Mouse (Mus musculus) adrenal gland, adult 2 months (tissue): ENCODE results near the gene Kras. TPM values are rescaled to one million over a fixed set of nuclear protein-coding genes. Genes with fewer than 3 reads are reported as not detected.

ENCODE experiments used
- DNase-seq: peaks from one replicate; pipeline ENCODE4 v3.0.0; 2021
- polyA plus RNA-seq: library from polyadenylated mRNA; depleted of rRNA; stranded (reverse); fragments of >200 nt; gene quantifications from 2 replicates; pipeline ENCODE4 v1.2.3, GENCODE M21; 2012; rRNA removed
- total RNA-seq, 2 experiments: library from RNA; stranded (reverse); gene quantifications; 2 replicates each; pipeline ENCODE4 v1.2.3; 2021

Gene Kras
- total and polyA plus RNA-seq, 3 experiments, result 3.2 to 46.6 (median 32.3) TPM

DNA sequence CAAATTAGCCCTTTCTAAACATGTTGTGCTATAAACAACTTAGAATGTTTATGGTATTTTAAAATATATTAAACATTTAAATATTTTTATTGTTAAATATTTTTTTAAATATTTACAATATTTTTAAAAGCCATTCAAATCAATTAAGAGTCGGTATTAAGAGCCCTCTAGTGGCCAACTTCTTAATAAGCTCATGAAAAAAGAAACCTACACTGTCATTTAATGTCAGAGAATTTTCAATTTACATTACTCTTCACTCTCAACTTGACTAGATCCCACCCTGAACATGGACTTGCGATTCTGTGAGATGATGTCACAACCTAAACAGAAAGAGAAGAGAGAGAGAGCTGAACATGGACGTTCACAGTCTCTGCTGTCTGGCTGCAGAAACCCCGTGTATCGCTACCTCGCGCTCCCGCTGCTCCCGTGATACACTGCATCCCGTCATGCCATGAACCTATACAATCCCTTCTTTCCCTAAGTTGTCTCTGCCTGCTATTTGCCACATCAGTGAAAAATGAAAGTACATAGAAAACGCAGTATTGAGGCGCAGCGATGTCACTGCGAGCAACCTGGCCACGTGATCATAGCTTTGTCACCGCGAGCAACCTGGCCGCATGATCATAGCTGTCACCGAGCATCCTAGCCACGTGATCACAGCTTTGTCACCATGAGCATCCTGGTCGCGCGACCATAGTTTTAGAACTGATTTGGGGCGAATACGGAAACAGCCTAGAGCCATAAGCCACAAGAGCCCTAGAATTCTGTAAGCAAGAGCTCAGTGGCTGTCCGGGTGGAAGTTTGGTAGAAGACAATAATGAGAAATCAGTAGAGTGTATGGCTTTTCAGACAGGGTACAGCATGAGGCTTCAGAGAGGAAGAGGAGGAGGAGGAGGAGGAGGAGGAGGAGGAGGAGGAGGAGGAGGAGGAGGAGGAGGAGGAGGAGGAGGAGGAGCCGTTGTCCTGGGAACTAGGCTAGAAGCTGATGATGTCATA, 62.6 kb downstream of the Kras start:
- no peak for DNase-seq

DNA sequence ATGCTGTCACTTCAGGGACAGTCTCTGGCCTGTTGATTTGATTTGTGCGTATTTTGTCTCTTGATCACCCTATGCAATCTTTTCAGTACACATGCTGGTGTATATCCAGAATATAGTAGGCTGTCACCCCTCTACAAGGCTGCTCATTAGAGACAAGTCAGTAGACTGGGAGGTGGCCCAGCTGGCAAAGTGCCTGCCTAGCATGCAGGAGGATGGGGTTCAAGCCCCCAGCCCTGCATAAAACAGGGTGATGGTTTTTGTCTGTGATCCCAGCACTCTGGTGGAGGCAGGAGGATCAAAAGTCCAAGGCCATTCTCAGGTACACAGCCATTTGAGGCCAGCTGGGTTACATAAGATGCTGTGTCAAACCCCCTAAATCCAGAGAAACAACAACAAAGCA, 63.9 kb downstream of the Kras start:
- DNase-seq, result no peak

DNA sequence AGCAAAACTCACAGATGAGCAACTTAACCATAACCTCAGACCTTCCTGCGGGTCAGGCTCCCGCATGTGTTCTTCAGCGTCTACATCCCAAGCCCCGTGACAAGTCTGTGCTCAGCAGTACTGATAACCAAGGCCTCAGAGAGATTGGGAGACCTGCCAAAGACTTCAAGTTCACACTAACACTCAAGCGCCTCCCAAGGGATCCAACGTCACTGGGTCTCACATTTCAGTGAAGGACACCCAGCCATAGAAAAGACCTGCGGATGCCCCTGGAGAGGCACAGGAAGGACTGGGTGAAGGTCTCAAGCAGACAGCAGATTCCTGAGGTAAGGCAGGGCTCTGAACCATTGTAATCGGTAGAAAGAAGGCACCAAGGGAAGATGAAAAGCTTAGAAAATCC, 68.0 kb downstream of the Kras start:
- peak; percentile 80 for DNase-seq

DNA sequence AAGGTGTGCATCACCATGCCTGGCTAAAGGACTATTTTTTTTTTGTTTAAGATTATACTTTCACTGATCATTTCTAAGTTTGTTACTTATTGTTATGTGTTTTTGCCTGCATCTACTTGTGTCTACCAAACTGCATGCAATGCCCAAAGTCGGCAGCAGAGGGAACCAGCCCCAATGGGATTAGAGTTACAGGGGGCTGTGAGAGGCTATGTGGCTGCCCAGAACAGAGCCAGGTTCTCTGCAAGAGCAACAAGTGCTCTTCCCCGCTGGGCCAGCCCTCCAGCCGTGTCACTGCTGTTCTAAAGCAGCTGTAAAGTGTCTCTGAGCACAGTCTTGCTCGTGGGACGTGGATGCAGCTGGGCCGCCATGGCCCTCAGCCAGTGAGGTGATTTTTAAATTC, 70.4 kb downstream of the Kras start:
- DNase-seq, result peak; percentile 37

DNA sequence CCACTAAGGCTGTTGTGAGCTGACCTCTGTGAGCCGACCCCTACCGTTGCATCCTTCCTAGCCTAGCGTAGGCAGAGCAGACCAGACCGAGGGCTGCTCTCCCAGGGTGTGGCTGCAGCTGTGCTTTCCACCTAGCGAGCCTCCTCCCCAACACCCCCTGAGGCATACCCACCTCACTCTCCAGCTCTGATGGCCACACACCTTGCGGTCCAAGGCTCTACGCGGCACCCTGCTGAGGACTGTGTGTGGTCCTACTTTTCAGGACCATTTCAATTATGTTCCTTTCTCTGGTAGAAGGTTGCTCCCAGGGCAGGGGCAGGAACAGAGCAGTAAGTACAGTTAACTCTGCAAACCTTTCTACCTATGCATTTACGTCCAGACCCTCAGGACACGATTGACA, 73.6 kb downstream of the Kras start:
- DNase-seq, result no peak

DNA sequence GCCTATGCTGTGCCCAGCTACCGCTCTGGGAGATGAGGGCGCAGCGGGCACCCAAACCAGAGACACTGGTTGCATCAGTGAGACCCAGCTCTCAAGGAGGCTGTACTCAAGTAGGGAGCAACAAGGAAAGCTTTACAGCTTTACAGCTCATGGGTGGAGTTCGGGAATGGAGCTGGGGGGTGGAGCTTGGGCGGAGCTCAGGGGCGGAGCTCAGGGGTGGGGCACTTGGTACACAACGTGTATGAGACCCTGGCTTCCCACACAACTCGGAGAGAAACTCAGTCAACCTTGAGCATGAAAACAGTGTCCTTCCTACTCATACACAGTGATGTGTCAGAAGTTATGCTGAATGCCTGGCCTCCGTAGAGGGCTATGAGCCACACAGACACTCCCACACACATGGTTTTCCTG, 74.5 kb downstream of the Kras start:
- DNase-seq, result peak; percentile 83

DNA sequence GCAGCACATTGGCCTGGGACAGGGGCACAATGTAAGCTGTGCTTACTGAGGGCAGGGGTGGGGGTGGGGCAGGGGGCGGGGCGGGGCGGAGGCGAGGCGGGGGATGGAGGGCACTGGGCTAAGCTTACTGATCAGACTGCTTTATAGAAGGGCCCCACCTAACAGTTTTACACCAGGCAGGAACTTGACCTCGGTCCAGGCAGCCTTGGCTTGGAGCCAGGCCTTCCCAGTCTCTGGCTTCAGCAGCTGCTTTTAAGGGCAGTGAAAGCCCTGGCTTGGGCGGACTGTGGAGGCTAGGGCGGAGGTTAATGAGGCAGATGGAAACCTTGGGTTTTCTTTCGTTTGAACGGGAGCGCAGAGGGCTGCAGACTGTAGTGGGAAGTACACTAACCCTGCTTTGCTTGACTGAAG, 76.3 kb downstream of the Kras start:
- peak; percentile 92 for DNase-seq

DNA sequence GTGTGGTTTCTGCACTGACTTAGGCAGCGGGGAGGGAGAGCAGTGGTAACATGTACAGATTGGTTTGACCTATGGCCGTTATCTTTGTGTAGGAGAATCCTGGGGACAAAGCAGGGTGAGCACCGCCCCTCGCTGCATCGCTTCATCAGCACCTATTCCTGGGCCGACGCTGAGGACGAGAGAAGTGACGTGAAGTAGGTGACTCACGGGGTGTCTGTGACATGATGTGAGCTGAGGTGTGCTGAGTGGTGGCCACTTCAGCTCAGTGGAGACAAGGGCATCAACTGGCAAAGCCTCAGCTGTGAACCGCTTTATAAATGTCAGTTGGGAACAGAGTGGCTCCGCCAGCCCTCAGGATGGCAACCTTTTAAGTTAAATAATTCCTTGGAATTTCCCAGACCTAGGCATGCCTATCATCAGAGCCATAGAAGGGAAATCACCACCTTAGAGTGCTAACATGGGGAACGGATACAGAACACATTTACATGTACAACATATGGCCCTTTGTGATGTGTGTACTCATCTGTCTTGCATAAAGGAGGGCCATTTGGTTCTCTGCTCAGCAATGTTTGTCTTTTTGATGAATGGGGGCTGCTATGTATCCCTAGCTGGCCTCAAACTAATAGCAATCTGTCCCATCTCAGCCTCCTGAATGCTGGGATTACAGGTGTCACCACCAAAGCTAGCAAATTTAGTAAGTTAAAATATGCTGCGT, 78.0 kb downstream of the Kras start:
- no peak for DNase-seq

Other genes with a start within 250 kb of the Kras start
- gene Bcat1, start 174.1 kb downstream of the Kras start, total RNA-seq, result 10 to 100 TPM; 11.4 to 34.6 TPM
- gene Bcat1, start 174.1 kb downstream of the Kras start, polyA plus RNA-seq, result 0.48 and 0.57 TPM in 2 replicates
- 1 to 10 TPM; 2.6 to 3.0 TPM for gene Lrmp, start 134.6 kb downstream of the Kras start, total RNA-seq
- gene Lrmp, start 134.6 kb downstream of the Kras start, polyA plus RNA-seq, result 7.7 and 8.6 TPM in 2 replicates
- under 1 TPM; 0.61 to 0.79 TPM for gene Casc1, start 39.2 kb downstream of the Kras start, total RNA-seq
- gene Casc1, start 39.2 kb downstream of the Kras start, polyA plus RNA-seq, result 0.02 and 0.18 TPM in 2 replicates
- 100 to 1,000 TPM in 1 of 2 experiments, 10 to 100 TPM in 1; 98.4 to 171 TPM for gene Etfrf1, start 39.1 kb downstream of the Kras start, total RNA-seq
- 9.0 and 9.4 TPM in 2 replicates for gene Etfrf1, start 39.1 kb downstream of the Kras start, polyA plus RNA-seq